ENCODE assay signal across 8 mouse cellular contexts in genomic region chr16:32246952-32247370, GRCm38 (mm10). TPM values are rescaled to one million over a fixed set of nuclear protein-coding genes. Genes with fewer than 3 reads are reported as not detected.
DNase-seq lines count a peak whose midpoint lies in the region; ATAC-seq lines count a peak whose summit lies in the region.

Gene Fbxo45, minus strand, starts transcription at chr16:32247158.
Gene Wdr53, plus strand, starts transcription at chr16:32247227.

- intact Hi-C loops in heart, postnatal 14 days (cut with DNase I) = loop anchor here (2.0 to 5.0 kb wide), 3 partner anchors 45 to 300 kb away; partner anchors contain the start of genes 0610012G03Rik and Ncbp2

- no peaks in the 10 kb centered on the region for H3K27me3 ChIP-seq in forebrain, embryonic 14.5 days (replicated peaks; ENCODE audit: control insufficient read depth, insufficient read depth, low read length)
- no peaks in the 10 kb centered on the region for H3K27me3 ChIP-seq in neural tube, embryonic 15.5 days (replicated peaks)

- peak within 1 kb of the TSS; percentile 81 for H3K4me2 ChIP-seq in forebrain, embryonic 14.5 days (ENCODE audit: low read length)
- H3K4me2 ChIP-seq in neural tube, embryonic 15.5 days = peak within 1 kb of the TSS; percentile 80

- DNase-seq in ES-CJ7 (ENCODE audit: low read depth, low spot score) = peak; percentile 96
- peak; percentile 97 for DNase-seq in cerebellum, adult 11 months
- DNase-seq in forebrain, embryonic 14.5 days (ENCODE audit: low spot score) = peak; percentile 98
- peak; percentile 97 for DNase-seq in heart, postnatal 14 days
- peak; percentile 98 for DNase-seq in layer of hippocampus, adult 11-12 months (ENCODE audit: low spot score)
- peak; percentile 98 for DNase-seq in lung, adult 18-20 months
- DNase-seq in testis, postnatal 14 days (ENCODE audit: low spot score) = peak; percentile 98

- H3K9ac ChIP-seq in forebrain, embryonic 14.5 days (ENCODE audit: low read length) = peak within 1 kb of the TSS; percentile 92
- H3K9ac ChIP-seq in neural tube, embryonic 15.5 days (replicated peaks) = peak within 1 kb of the TSS; percentile 92

- H3K9me3 ChIP-seq in forebrain, embryonic 14.5 days (replicated peaks; ENCODE audit: control insufficient read depth, low read length) = no peaks in the 10 kb centered on the region
- H3K9me3 ChIP-seq in neural tube, embryonic 15.5 days (replicated peaks) = no peaks in the 10 kb centered on the region

- H3K36me3 ChIP-seq in forebrain, embryonic 14.5 days (ENCODE audit: control insufficient read depth, insufficient read depth, low read length) = peaks cover under 1% of the 10 kb centered on the region
- 0 out of 2 replicates have a peak, but pooled peaks cover under 1% of the 10 kb centered on the region for H3K36me3 ChIP-seq in neural tube, embryonic 15.5 days

- peak; percentile 99 for ATAC-seq in forebrain, embryonic 14.5 days
- ATAC-seq in neural tube, embryonic 15.5 days (ENCODE audit: low FRiP score) = peak; percentile 99

- H3K4me1 ChIP-seq in forebrain, embryonic 14.5 days (ENCODE audit: control insufficient read depth, insufficient read depth, low read length) = peaks cover 12% of the 10 kb centered on the region
- peaks cover 32% of the 10 kb centered on the region for H3K4me1 ChIP-seq in neural tube, embryonic 15.5 days

- 0% methylated on average over 33 of the region's 48 CpGs for WGBS in forebrain, embryonic 14.5 days
- WGBS in neural tube, embryonic 15.5 days = 0% methylated on average over 23 of the region's 48 CpGs

- peak within 1 kb of the TSS; percentile 84 for H3K4me3 ChIP-seq in forebrain, embryonic 14.5 days (ENCODE audit: low read depth, low read length)
- peak within 1 kb of the TSS; percentile 94 for H3K4me3 ChIP-seq in neural tube, embryonic 15.5 days (replicated peaks)

- peak within 1 kb of the TSS; percentile 95 for H3K27ac ChIP-seq in forebrain, embryonic 14.5 days (ENCODE audit: low read depth, low read length)
- peak within 1 kb of the TSS; percentile 94 for H3K27ac ChIP-seq in neural tube, embryonic 15.5 days (replicated peaks)

RNA-seq across cellular contexts. Expression of gene Fbxo45, which starts in this region (rescaled TPM):
- polyA plus RNA-seq in forebrain, embryonic 14.5 days (2014; fragmentation: Nextera tagmentation; extraction: Ambion mirVana) = 10.6 and 10.7 TPM in 2 replicates
- total RNA-seq in heart, postnatal 14 days (2021) = 10 to 100 TPM; 12.9 to 13.3 TPM
- polyA plus RNA-seq in neural tube, embryonic 15.5 days (2015; fragmentation: Nextera tagmentation; extraction: Ambion mirVana) = 13.8 and 17.9 TPM in 2 replicates

RNA-seq across cellular contexts. Expression of gene Wdr53, which starts in this region (rescaled TPM):
- polyA plus RNA-seq in forebrain, embryonic 14.5 days (2014; fragmentation: Nextera tagmentation; extraction: Ambion mirVana) = 15.8 and 16.5 TPM in 2 replicates
- total RNA-seq in heart, postnatal 14 days (2021) = 1 to 10 TPM; 6.8 to 7.6 TPM
- polyA plus RNA-seq in neural tube, embryonic 15.5 days (2015; fragmentation: Nextera tagmentation; extraction: Ambion mirVana) = 13.6 and 14.8 TPM in 2 replicates

Comparison
In these comparisons a context has a peak if more than half of its experiments do, and no peak if none do; other contexts are left out.
1. Peak in every context shown above with its lines: DNase-seq, ATAC-seq, H3K4me3 ChIP-seq and H3K27ac ChIP-seq.